Comparison of ENCODE assay signal across 12 mouse cellular contexts in genomic region chr10:116768642-116769041, GRCm38 (mm10).
DNase-seq lines count a peak whose midpoint lies in the region; ATAC-seq lines count a peak whose summit lies in the region.
"Had no signal": no experiment of that assay in that cellular context is flagged by ENCODE, and none has a peak within 500 bp of the region (broad histone marks: within the 10 kb centered on the region; RNA-seq: fewer than 3 reads in every experiment).

No protein-coding gene starts in this region.

- no peaks in the 10 kb centered on the region for H3K9me3 ChIP-seq in liver, embryonic 12.5 days (replicated peaks)
- H3K9me3 ChIP-seq in heart, embryonic 14.5 days (ENCODE audit: control insufficient read depth, low read length): no peaks in the 10 kb centered on the region
- H3K9me3 ChIP-seq: midbrain, embryonic 12.5 days had no signal

- DNase-seq in cerebellum, postnatal 10 days: peak; percentile 72 to 82
- peak; percentile 9 for DNase-seq in liver
- DNase-seq in lung, postnatal 4 days: peak; percentile 31
- DNase-seq in left cerebral cortex, adult 11 months (ENCODE audit: low spot score): no peak
- DNase-seq: B cell, adult 2 months; layer of hippocampus, postnatal 36 days had no signal

- H3K4me2 ChIP-seq in liver, embryonic 12.5 days: no peak overlapping the region
- H3K4me2 ChIP-seq in heart, embryonic 14.5 days (ENCODE audit: low read length): peak overlapping the region; percentile 31
- H3K4me2 ChIP-seq: midbrain, embryonic 12.5 days had no signal

- H3K36me3 ChIP-seq in liver, embryonic 12.5 days: no peaks in the 10 kb centered on the region
- H3K36me3 ChIP-seq in heart, embryonic 14.5 days (ENCODE audit: control insufficient read depth, insufficient read depth, low read length): no peaks in the 10 kb centered on the region
- H3K36me3 ChIP-seq: midbrain, embryonic 12.5 days had no signal

- ATAC-seq in cerebellum, adult (ENCODE audit: insufficient number of reproducible peaks, low FRiP score, low TSS enrichment): no peak
- ATAC-seq in liver, embryonic 12.5 days: no peak
- ATAC-seq in heart, embryonic 14.5 days (ENCODE audit: insufficient number of reproducible peaks, insufficient read depth, low FRiP score, low read depth): no peak
- no peak for ATAC-seq in activated CD4-positive, CD25-positive, alpha-beta regulatory T cell, adult 4 months

- WGBS in liver, embryonic 12.5 days (ENCODE audit: insufficient replicate concordance): 57% methylated on average over 13 of the region's 13 CpGs
- 26% methylated on average over 13 of the region's 13 CpGs for WGBS in heart, embryonic 14.5 days

- no peak overlapping the region for H3K4me3 ChIP-seq in liver, embryonic 12.5 days
- H3K4me3 ChIP-seq in heart, embryonic 14.5 days (ENCODE audit: control insufficient read depth in 1 of 2, insufficient read depth in 1 of 2, low read depth in 1 of 2, low read length in 2 of 2): no peak overlapping the region
- H3K4me3 ChIP-seq: erythroblast, embryonic 14.5 days; midbrain, embryonic 12.5 days had no signal

- H3K27ac ChIP-seq in liver, embryonic 12.5 days: no peak overlapping the region
- peak overlapping the region; percentile 12 to 37; a peak in 3 of 4 replicates for H3K27ac ChIP-seq in heart, embryonic 14.5 days (replicated peaks in 1 of 2; ENCODE audit: control insufficient read depth in 1 of 2, insufficient read depth in 1 of 2, low read depth in 2 of 2, low read length in 2 of 2)
- H3K27ac ChIP-seq: midbrain, embryonic 12.5 days had no signal

- H3K9ac ChIP-seq in liver, embryonic 12.5 days: no peak overlapping the region
- H3K9ac ChIP-seq in heart, embryonic 14.5 days (ENCODE audit: low read length): no peak overlapping the region
- H3K9ac ChIP-seq: midbrain, embryonic 12.5 days had no signal

- H3K27me3 ChIP-seq in liver, embryonic 12.5 days (replicated peaks): no peaks in the 10 kb centered on the region
- H3K27me3 ChIP-seq in heart, embryonic 14.5 days (ENCODE audit: control insufficient read depth, insufficient read depth, low read length): no peaks in the 10 kb centered on the region
- H3K27me3 ChIP-seq: midbrain, embryonic 12.5 days had no signal

- H3K4me1 ChIP-seq in liver, embryonic 12.5 days: no peaks in the 10 kb centered on the region
- peaks cover 19 to 29% of the 10 kb centered on the region in 2 experiments for H3K4me1 ChIP-seq in heart, embryonic 14.5 days (ENCODE audit: control insufficient read depth in 2 of 2, insufficient read depth in 2 of 2, low read length in 2 of 2)
- H3K4me1 ChIP-seq: midbrain, embryonic 12.5 days had no signal
